Mouse (Mus musculus) erythroblast, adult 5-6 weeks (primary cell): ENCODE measurements around the gene Pelo. TPM values are rescaled to one million over a fixed set of nuclear protein-coding genes. Genes with fewer than 3 reads are reported as not detected.

ENCODE experiments used
- ATAC-seq: replicated peaks from 2 replicates; pipeline ENCODE4 v1.8.0; 2016; ENCODE audit warnings: moderate number of reproducible peaks, mild to moderate bottlenecking, moderate TSS enrichment, inconsistent platforms; ENCODE audit not compliant: poor library complexity, low FRiP score, severe bottlenecking
- total RNA-seq, 2 experiments: library from RNA; stranded (forward) in 1 of 2; stranded (reverse) in 1 of 2; fragments of 150-400 nt in 1 of 2; fragments of 200-764, 138-1000 nt in 1 of 2; gene quantifications; 2 replicates each; pipeline versions ENCODE4 v1.2.3 to v1.2.4; 2015 to 2017; ENCODE audit warnings: low replicate concordance in 2 of 2

Gene Pelo
- total RNA-seq (2015; ENCODE audit: low replicate concordance) = 2.9 and 4.4 TPM in 2 replicates
- total RNA-seq (2017; ENCODE audit: low replicate concordance) = 5.3 and 7.7 TPM in 2 replicates

GRCm38 (mm10) chr13:115090069-115090976 lies at the start of gene Pelo:
Gene Pelo (minus strand): TSS chr13:115090186.
- peak; percentile 88 for ATAC-seq

- no peak for ATAC-seq
Observed at GRCm38 (mm10) chr13:115138513-115138912, 48.5 kb upstream of the Pelo start.

- no peak for ATAC-seq
Observed at GRCm38 (mm10) chr13:115136761-115137160, 46.8 kb upstream of the Pelo start.

GRCm38 (mm10) chr13:115132435-115132834 lies 42.4 kb upstream of the Pelo start:
- no peak for ATAC-seq

GRCm38 (mm10) chr13:115131381-115131780 lies 41.4 kb upstream of the Pelo start:
- no peak for ATAC-seq

GRCm38 (mm10) chr13:115130035-115130434 lies 40.0 kb upstream of the Pelo start:
- ATAC-seq = no peak

GRCm38 (mm10) chr13:115127826-115128225 lies 37.8 kb upstream of the Pelo start:
- ATAC-seq = no peak

GRCm38 (mm10) chr13:115126534-115126933 lies 36.5 kb upstream of the Pelo start:
- ATAC-seq = no peak

GRCm38 (mm10) chr13:115125130-115125529 lies 35.1 kb upstream of the Pelo start:
- ATAC-seq = no peak

GRCm38 (mm10) chr13:115124521-115124920 lies 34.5 kb upstream of the Pelo start:
- no peak for ATAC-seq

- ATAC-seq = no peak
Observed at GRCm38 (mm10) chr13:115118756-115119155, 28.8 kb upstream of the Pelo start.

GRCm38 (mm10) chr13:115118195-115118594 lies 28.2 kb upstream of the Pelo start:
- no peak for ATAC-seq

GRCm38 (mm10) chr13:115116930-115117621 lies 27.1 kb upstream of the Pelo start:
- no peak for ATAC-seq

GRCm38 (mm10) chr13:115109628-115110027 lies 19.6 kb upstream of the Pelo start:
- no peak for ATAC-seq

- ATAC-seq = no peak
Observed at GRCm38 (mm10) chr13:115107436-115107835, 17.4 kb upstream of the Pelo start.

GRCm38 (mm10) chr13:115106183-115106582 lies 16.2 kb upstream of the Pelo start:
- no peak for ATAC-seq

GRCm38 (mm10) chr13:115102754-115103153 lies 12.8 kb upstream of the Pelo start:
- ATAC-seq = no peak

GRCm38 (mm10) chr13:115101355-115102191 lies 11.6 kb upstream of the Pelo start, which contains the start of the genes Gm49395 and Itga1:
Gene Gm49395 (minus strand): TSS chr13:115101921.
Gene Itga1 (minus strand): TSS chr13:115101964.
- peak; percentile 63; the same call in 1 of the 2 replicates for ATAC-seq

GRCm38 (mm10) chr13:115100381-115101177 lies 10.6 kb upstream of the Pelo start:
- ATAC-seq = no peak
